Mouse (Mus musculus) cerebellum, postnatal 14 days (tissue): Measurements from ENCODE around the gene Ankrd44.

Source experiments
- DNase-seq, 2 experiments: peaks; one replicate each; pipeline ENCODE4 v3.0.0; 2021; ENCODE audit warnings: mixed read lengths in 2 of 2

Gene Ankrd44

GRCm38 (mm10) chr1:54844361-54844760 is 81.8 kb downstream of the Ankrd44 start:
- no peak for DNase-seq

GRCm38 (mm10) chr1:54842765-54843461 is 83.3 kb downstream of the Ankrd44 start:
- DNase-seq = no peak

GRCm38 (mm10) chr1:54841788-54842187 is 84.4 kb downstream of the Ankrd44 start:
- no peak for DNase-seq

GRCm38 (mm10) chr1:54840040-54840439 is 86.1 kb downstream of the Ankrd44 start:
- DNase-seq = no peak

- no peak for DNase-seq
Measured at GRCm38 (mm10) chr1:54838486-54838805, 87.7 kb downstream of the Ankrd44 start.

GRCm38 (mm10) chr1:54837721-54838485 is 88.3 kb downstream of the Ankrd44 start:
- DNase-seq = no peak

- DNase-seq = no peak
Measured at GRCm38 (mm10) chr1:54835661-54836205, 90.5 kb downstream of the Ankrd44 start.

GRCm38 (mm10) chr1:54833221-54833620 is 93.0 kb downstream of the Ankrd44 start:
- no peak for DNase-seq

- DNase-seq = peak; percentile 71 to 79
Measured at GRCm38 (mm10) chr1:54832765-54833164, 93.4 kb downstream of the Ankrd44 start.

- peak; percentile 28 to 47 for DNase-seq
Measured at GRCm38 (mm10) chr1:54830223-54830622, 96.0 kb downstream of the Ankrd44 start.

- no peak for DNase-seq
Measured at GRCm38 (mm10) chr1:54829681-54830213, 96.4 kb downstream of the Ankrd44 start.

- DNase-seq = no peak
Measured at GRCm38 (mm10) chr1:54827827-54828226, 98.4 kb downstream of the Ankrd44 start.

- DNase-seq = no peak
Measured at GRCm38 (mm10) chr1:54827351-54827750, 98.8 kb downstream of the Ankrd44 start.

- DNase-seq = peak; percentile 41 to 62
Measured at GRCm38 (mm10) chr1:54826426-54826986, 99.7 kb downstream of the Ankrd44 start.

- DNase-seq = no peak
Measured at GRCm38 (mm10) chr1:54825718-54826425, 100.3 kb downstream of the Ankrd44 start.

- no peak for DNase-seq
Measured at GRCm38 (mm10) chr1:54824106-54824808, 101.9 kb downstream of the Ankrd44 start.

- no peak for DNase-seq
Measured at GRCm38 (mm10) chr1:54821797-54822196, 104.4 kb downstream of the Ankrd44 start.

GRCm38 (mm10) chr1:54815206-54815855 is 110.9 kb downstream of the Ankrd44 start:
- DNase-seq = no peak

- no peak for DNase-seq
Measured at GRCm38 (mm10) chr1:54809811-54810549, 116.2 kb downstream of the Ankrd44 start.

- DNase-seq = no peak
Measured at GRCm38 (mm10) chr1:54809098-54809490, 117.1 kb downstream of the Ankrd44 start.
